8 mouse cellular contexts compared by ENCODE assay signal in genomic region chr16:90282620-90283265, GRCm38 (mm10). TPM values are rescaled to one million over a fixed set of nuclear protein-coding genes. Genes with fewer than 3 reads are reported as not detected.
DNase-seq lines count a peak whose midpoint lies in the region; ATAC-seq lines count a peak whose summit lies in the region.

No protein-coding gene starts in this region.

- peaks cover 11 to 51% of the 10 kb centered on the region in 2 experiments for H3K4me1 ChIP-seq in heart, embryonic 14.5 days (ENCODE audit: control insufficient read depth in 2 of 2, insufficient read depth in 2 of 2, low read length in 2 of 2)
- H3K4me1 ChIP-seq in hindbrain, embryonic 13.5 days (replicated peaks) = peaks cover 51% of the 10 kb centered on the region
- peaks cover 50% of the 10 kb centered on the region for H3K4me1 ChIP-seq in midbrain, embryonic 13.5 days (replicated peaks)

- peak overlapping the region in 1 of 2 experiments; percentile 97; a peak in 2 of 4 replicates for H3K27ac ChIP-seq in heart, embryonic 14.5 days (replicated peaks in 1 of 2; ENCODE audit: control insufficient read depth in 1 of 2, insufficient read depth in 1 of 2, low read depth in 2 of 2, low read length in 2 of 2)
- no peak overlapping the region for H3K27ac ChIP-seq in hindbrain, embryonic 13.5 days
- peak overlapping the region; percentile 97 for H3K27ac ChIP-seq in midbrain, embryonic 13.5 days

- no peaks in the 10 kb centered on the region for H3K36me3 ChIP-seq in heart, embryonic 14.5 days (ENCODE audit: control insufficient read depth, insufficient read depth, low read length)
- no peaks in the 10 kb centered on the region for H3K36me3 ChIP-seq in hindbrain, embryonic 13.5 days
- H3K36me3 ChIP-seq in midbrain, embryonic 13.5 days = no peaks in the 10 kb centered on the region

- H3K9ac ChIP-seq in heart, embryonic 14.5 days (ENCODE audit: low read length) = peak overlapping the region; percentile 90
- H3K9ac ChIP-seq in hindbrain, embryonic 13.5 days = peak overlapping the region; percentile 98
- H3K9ac ChIP-seq in midbrain, embryonic 13.5 days (replicated peaks) = peak overlapping the region; percentile 97

- H3K27me3 ChIP-seq in heart, embryonic 14.5 days (ENCODE audit: control insufficient read depth, insufficient read depth, low read length) = no peaks in the 10 kb centered on the region
- no peaks in the 10 kb centered on the region for H3K27me3 ChIP-seq in hindbrain, embryonic 13.5 days
- H3K27me3 ChIP-seq in midbrain, embryonic 13.5 days = no peaks in the 10 kb centered on the region

- 30% methylated on average over 14 of the region's 14 CpGs for WGBS in heart, embryonic 14.5 days
- WGBS in hindbrain, embryonic 13.5 days = 35% methylated on average over 14 of the region's 14 CpGs
- 30% methylated on average over 14 of the region's 14 CpGs for WGBS in midbrain, embryonic 13.5 days

- no peak for ATAC-seq in heart, embryonic 14.5 days (ENCODE audit: insufficient number of reproducible peaks, insufficient read depth, low FRiP score, low read depth)
- ATAC-seq in hindbrain, embryonic 13.5 days (ENCODE audit: low FRiP score) = no peak
- no peak for ATAC-seq in midbrain, embryonic 13.5 days

- H3K9me3 ChIP-seq in heart, embryonic 14.5 days (ENCODE audit: control insufficient read depth, low read length) = no peaks in the 10 kb centered on the region
- H3K9me3 ChIP-seq in hindbrain, embryonic 13.5 days = no peaks in the 10 kb centered on the region
- H3K9me3 ChIP-seq in midbrain, embryonic 13.5 days = no peaks in the 10 kb centered on the region

- no peak for DNase-seq in heart, postnatal 10 days
- DNase-seq in NIH3T3 (ENCODE audit: low read depth) (peak; percentile 15), MN1 (ENCODE audit: low spot score) (no peak)
- no peak for DNase-seq in urinary bladder, postnatal 36 days (ENCODE audit: low spot score in 2 of 2)
- no peak for DNase-seq in layer of hippocampus, postnatal 36 days

- H3K4me3 ChIP-seq in heart, embryonic 14.5 days (ENCODE audit: control insufficient read depth in 1 of 2, insufficient read depth in 1 of 2, low read depth in 1 of 2, low read length in 2 of 2) = peak overlapping the region; percentile 73 to 85
- H3K4me3 ChIP-seq in hindbrain, embryonic 13.5 days = peak overlapping the region; percentile 99
- peak overlapping the region; percentile 100 for H3K4me3 ChIP-seq in midbrain, embryonic 13.5 days (replicated peaks)

- peak overlapping the region; percentile 87 for H3K4me2 ChIP-seq in heart, embryonic 14.5 days (ENCODE audit: low read length)
- H3K4me2 ChIP-seq in hindbrain, embryonic 13.5 days = peak overlapping the region; percentile 94
- peak overlapping the region; percentile 92 for H3K4me2 ChIP-seq in midbrain, embryonic 13.5 days (replicated peaks)

- intact Hi-C loops in heart, postnatal 10 days (cut with DNase I) = loop anchor here (5.0 kb wide), 2 partner anchors 60 to 85 kb away; partner anchors contain the start of gene Sod1

RNA-seq across cellular contexts. Expression of gene Scaf4, which starts 1.6 kb away (rescaled TPM):
- polyA plus RNA-seq in heart, embryonic 14.5 days (2014; fragmentation: Nextera tagmentation; extraction: Ambion mirVana) = 17.5 and 20.9 TPM in 2 replicates
- total RNA-seq in heart, postnatal 10 days (2021) = 10 to 100 TPM; 26.8 to 31.2 TPM
- polyA plus RNA-seq in hindbrain, embryonic 13.5 days (2015; fragmentation: Nextera tagmentation; extraction: Ambion mirVana) = 25.8 and 26.5 TPM in 2 replicates
- polyA plus RNA-seq in midbrain, embryonic 13.5 days (2015; fragmentation: Nextera tagmentation; extraction: Ambion mirVana) = 25.1 and 29.4 TPM in 2 replicates
- 10 to 100 TPM; 48.4 to 56.3 TPM for total RNA-seq in layer of hippocampus, postnatal 36 days (2021)
